Mouse (Mus musculus) midbrain, embryonic 16.5 days (tissue): ENCODE measurements around the gene Ccno. TPM values are rescaled to one million over a fixed set of nuclear protein-coding genes. Genes with fewer than 3 reads are reported as not detected.
"Not testable (repeated sequence)": the region's sequence is repeated elsewhere in the genome, so short reads cannot be mapped to it uniquely, and the experiment has no call there.

Experiments
- ATAC-seq: fragments of 200-750 bp; cut with Nextera tagmentation; 2 replicates; pipeline ENCODE4 v1.8.0; 2017; ENCODE audit warnings: moderate TSS enrichment
- H3K27ac ChIP-seq: fragments of 300-500 bp; sonication (generic); 2 replicates; pipeline ENCODE4 v1.5.1; 2014; ENCODE audit warnings: mild to moderate bottlenecking, low read length, mixed read lengths
- H3K27me3 ChIP-seq: fragments of 300-500 bp; sonication (generic); 2 replicates; pipeline ENCODE4 v1.6.1; 2014; ENCODE audit warnings: low read depth, low read length, mixed read lengths; ENCODE audit not compliant: control insufficient read depth, insufficient read depth
- H3K36me3 ChIP-seq: fragments of 300-500 bp; sonication (generic); 2 replicates; pipeline ENCODE4 v1.6.1; 2014; ENCODE audit warnings: mild to moderate bottlenecking, low read length, moderate library complexity, mixed read lengths; ENCODE audit not compliant: control insufficient read depth, insufficient read depth
- H3K4me1 ChIP-seq: fragments of 300-500 bp; sonication (generic); 2 replicates; pipeline ENCODE4 v1.6.1; 2014; ENCODE audit warnings: mild to moderate bottlenecking, low read length, mixed read lengths; ENCODE audit not compliant: control insufficient read depth, insufficient read depth
- H3K4me2 ChIP-seq: fragments of 300-500 bp; sonication (generic); 2 replicates; pipeline ENCODE4 v1.6.1; 2014; ENCODE audit warnings: mild to moderate bottlenecking, low read length, mixed read lengths
- H3K4me3 ChIP-seq: fragments of 300-500 bp; sonication (generic); 2 replicates; pipeline ENCODE4 v1.5.1; 2014; ENCODE audit warnings: low read depth, mild to moderate bottlenecking, low read length, moderate library complexity, mixed read lengths
- H3K9ac ChIP-seq: fragments of 300-500 bp; sonication (generic); 2 replicates; pipeline ENCODE4 v1.6.1; 2014; ENCODE audit warnings: low read depth, low read length, mixed read lengths
- H3K9me3 ChIP-seq: fragments of 300-500 bp; sonication (generic); replicated peaks from 2 replicates; pipeline ENCODE4 v1.6.1; 2014; ENCODE audit warnings: mild to moderate bottlenecking, low read length, mixed read lengths; ENCODE audit not compliant: control insufficient read depth, poor library complexity, severe bottlenecking
- whole genome bisulfite sequencing: fragments of 180-500 bp; shearing (Covaris S2); extraction: QIAGEN DNeasy Blood & Tissue Kit; methylation state at CpG from one replicate; pipeline ENCODE4 v1.1.7; 2014; 5-methylcytosine and 5-hydroxymethylcytosine counted together
- polyA plus RNA-seq: library from polyadenylated mRNA; unstranded; fragments of >200 nt; fragmentation: Nextera tagmentation; extraction: Ambion mirVana; gene quantifications from 2 replicates; pipeline ENCODE4 v1.2.1, GENCODE M21; 2015

Ccno gene
- polyA plus RNA-seq, 1 experiment from 2014 or later: 1.5 TPM

DNA sequence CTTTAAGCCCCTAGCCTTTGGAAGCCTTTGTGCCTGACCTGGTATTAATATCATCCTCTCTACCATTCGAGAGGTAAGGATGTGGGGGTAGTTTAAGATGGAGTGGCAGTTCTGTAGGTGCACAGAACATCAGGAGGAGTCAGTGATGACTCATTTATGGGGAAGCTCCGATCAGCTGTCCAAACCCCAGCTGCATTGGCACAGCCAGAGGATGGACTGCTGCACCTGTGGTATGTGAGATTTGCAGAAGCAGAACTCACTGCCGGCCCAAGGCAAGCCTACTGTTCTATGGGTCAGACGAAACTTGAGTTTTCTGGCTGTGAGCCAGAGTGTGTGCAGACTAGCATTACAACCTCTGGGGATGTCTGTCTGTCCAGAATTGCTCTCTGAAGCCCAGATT lies 8.8 kb downstream of the Ccno start:
- Histone ChIP-seq H3K9me3 (no peaks in the 10 kb centered on the region), H3K4me3 (no peak overlapping the region), H3K36me3 (no peaks in the 10 kb centered on the region), H3K4me1 (peaks cover 19% of the 10 kb centered on the region), H3K4me2 (no peak overlapping the region), H3K27ac (no peak overlapping the region), H3K27me3 (peaks cover 67% of the 10 kb centered on the region), H3K9ac (no peak overlapping the region)
- WGBS: 58% methylated on average over 4 of the region's 4 CpGs
- no peak for ATAC-seq

DNA sequence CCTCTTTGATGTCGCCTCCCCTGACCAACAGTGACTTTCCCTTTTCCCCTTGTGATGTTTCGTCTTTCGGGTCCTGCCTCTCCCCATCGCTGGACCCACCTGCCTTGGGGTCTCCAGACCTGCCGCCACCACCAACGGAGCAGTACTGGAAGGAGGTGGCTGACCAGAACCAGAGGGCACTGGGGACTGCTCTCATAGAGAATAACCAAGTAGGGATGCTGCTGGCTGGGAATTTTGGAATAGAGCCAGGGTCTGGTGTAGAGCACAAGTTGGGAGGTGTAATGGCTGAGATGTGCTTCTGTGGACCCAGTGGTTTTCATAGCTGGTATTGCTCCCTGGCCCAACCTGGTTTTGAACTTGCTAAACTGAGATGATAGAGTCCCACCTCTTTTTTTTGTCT lies 9.8 kb downstream of the Ccno start:
- Histone ChIP-seq H3K36me3 (no peaks in the 10 kb centered on the region), H3K4me3 (no peak overlapping the region), H3K9me3 (no peaks in the 10 kb centered on the region), H3K27me3 (peaks cover 61% of the 10 kb centered on the region), H3K9ac (no peak overlapping the region), H3K4me2 (no peak overlapping the region), H3K27ac (no peak overlapping the region), H3K4me1 (peaks cover 19% of the 10 kb centered on the region)
- 66% methylated on average over 6 of the region's 6 CpGs for WGBS
- ATAC-seq: no peak

DNA sequence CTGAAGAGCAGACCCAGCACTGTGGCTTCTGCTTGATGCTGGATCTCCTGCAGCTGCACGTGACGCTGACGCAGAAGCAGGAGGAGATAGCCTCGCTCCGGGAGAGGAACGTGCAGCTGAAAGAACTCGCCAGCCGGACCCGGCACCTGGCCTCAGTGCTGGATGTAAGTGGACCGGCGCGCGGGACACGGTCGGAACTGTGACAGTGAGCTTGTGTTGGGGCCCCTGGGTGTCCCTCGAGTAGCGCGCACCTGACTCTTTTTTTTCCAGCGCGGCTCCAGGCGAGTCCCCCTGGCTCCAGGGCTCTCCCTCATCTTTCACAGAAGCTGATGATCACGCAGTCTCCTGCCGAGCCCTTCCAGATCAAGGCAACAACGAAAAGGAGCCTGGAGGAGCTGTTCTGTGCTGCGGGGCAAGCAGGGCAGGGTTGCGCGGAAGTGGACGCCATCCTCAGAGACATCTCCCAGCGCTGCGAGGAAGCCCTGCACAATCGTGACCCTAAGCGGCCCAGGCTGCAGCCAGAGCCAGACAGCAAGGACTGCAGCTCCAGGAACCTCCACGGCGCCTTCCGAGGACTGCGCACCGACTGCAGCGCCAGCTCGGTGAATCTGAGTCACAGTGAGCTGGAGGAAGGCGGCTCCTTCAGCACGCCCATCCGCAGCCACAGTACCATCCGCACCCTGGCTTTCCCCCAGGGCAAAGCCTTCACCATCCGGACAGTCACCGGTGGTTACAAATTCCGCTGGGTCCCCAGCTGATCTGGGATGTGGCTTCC lies 11.0 kb downstream of the Ccno start:
- H3K27me3 ChIP-seq: peaks cover 52% of the 10 kb centered on the region
- H3K36me3 ChIP-seq: no peaks in the 10 kb centered on the region
- no peak overlapping the region for H3K27ac ChIP-seq
- peak overlapping the region; percentile 69 for H3K9ac ChIP-seq
- peak overlapping the region; percentile 98 for H3K4me2 ChIP-seq
- H3K4me1 ChIP-seq: peaks cover 15% of the 10 kb centered on the region
- no peaks in the 10 kb centered on the region for H3K9me3 ChIP-seq
- under 1% methylated on average over 46 of the region's 46 CpGs for WGBS
- ATAC-seq: peak; percentile 68
- peak overlapping the region; percentile 55 for H3K4me3 ChIP-seq

DNA sequence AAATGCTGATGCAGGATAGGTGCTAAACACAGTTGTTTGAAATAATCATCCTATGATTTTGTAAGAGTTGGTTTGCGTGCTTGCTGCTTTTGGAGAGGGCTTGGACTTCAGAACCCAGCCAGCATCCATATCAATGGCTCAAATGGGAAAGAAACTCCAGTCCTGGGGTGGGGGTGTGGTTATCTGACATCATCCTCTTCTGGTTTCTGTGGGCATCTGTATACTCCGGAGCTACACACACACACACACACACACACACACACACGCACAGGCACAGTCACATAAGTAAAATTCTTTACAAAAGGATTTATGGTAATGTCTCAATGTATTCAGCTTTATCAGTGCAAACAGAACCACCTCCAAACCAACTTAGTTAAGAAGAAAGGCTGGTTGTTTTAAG lies 12.5 kb downstream of the Ccno start:
- Histone ChIP-seq H3K36me3 (no peaks in the 10 kb centered on the region), H3K27ac (no peak overlapping the region), H3K9me3 (no peaks in the 10 kb centered on the region), H3K4me2 (no peak overlapping the region), H3K9ac (no peak overlapping the region), H3K4me3 (no peak overlapping the region), H3K4me1 (peaks cover 10% of the 10 kb centered on the region), H3K27me3 (peaks cover 43% of the 10 kb centered on the region)
- WGBS: 89% methylated on average over 3 of the region's 3 CpGs
- no peak for ATAC-seq

DNA sequence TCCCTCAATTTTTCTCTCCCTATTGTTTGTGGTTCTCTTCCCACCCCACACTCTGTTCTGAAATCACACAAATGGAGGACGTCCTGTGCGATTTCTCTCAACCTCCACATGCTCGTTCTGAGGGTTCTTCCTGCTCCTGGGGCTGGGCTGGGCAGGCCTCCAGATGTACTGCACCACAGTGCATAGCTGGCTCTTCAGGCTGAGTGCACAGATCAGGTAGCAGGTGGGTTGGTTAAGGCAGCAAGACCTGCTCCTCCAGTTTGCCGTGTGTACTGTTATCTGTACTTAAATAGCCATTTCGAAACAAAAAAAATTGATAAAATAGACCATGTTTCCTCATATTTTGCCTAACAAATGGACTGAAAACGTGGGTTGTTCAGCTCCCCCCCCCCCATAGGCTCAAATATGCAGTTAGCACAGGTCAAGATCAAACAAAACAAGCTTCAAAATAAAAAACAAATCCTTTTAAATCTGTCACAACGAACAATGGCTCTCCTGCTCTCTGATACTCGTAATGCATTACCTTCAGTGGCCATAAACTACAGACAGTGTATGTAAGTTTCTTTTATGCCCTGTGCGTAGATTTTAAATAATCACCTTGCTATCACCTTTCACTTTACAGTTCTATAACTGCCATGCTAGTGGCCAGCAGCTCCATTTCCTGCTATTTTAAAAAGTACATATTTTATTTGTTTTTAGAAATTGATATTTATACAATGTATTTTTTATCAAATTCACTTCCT lies 13.1 kb downstream of the Ccno start:
- no peak overlapping the region for H3K9ac ChIP-seq
- no peak overlapping the region for H3K4me2 ChIP-seq
- H3K9me3 ChIP-seq: no peaks in the 10 kb centered on the region
- peaks cover 38% of the 10 kb centered on the region for H3K27me3 ChIP-seq
- no peak for ATAC-seq
- WGBS: 72% methylated on average over 9 of the region's 9 CpGs
- H3K36me3 ChIP-seq: no peaks in the 10 kb centered on the region
- no peak overlapping the region for H3K27ac ChIP-seq
- H3K4me3 ChIP-seq: no peak overlapping the region
- H3K4me1 ChIP-seq: peaks cover 10% of the 10 kb centered on the region

DNA sequence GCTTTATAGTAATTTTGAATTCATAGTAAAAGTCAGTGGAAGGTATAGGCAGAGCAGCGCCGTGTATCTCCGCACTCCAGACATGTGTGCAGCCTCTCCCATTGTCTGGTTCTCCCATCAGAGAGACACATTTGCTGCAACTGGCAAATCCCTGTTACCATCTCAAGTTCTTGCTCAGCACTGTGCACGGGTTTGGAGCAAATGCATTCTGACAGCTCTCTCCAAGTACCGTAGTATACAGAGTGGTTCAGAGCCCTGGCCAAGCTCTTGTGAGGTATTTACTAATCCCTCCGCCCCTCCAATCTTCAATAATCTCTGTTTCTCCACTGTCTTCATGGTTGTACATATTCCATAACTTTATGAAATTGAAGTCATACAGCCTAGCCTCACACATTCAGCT lies 25.1 kb downstream of the Ccno start:
- no peaks in the 10 kb centered on the region for H3K9me3 ChIP-seq
- no peaks in the 10 kb centered on the region for H3K4me1 ChIP-seq
- H3K9ac ChIP-seq: no peak overlapping the region
- no peaks in the 10 kb centered on the region for H3K36me3 ChIP-seq
- no peak for ATAC-seq
- H3K27ac ChIP-seq: no peak overlapping the region
- H3K4me2 ChIP-seq: no peak overlapping the region
- H3K27me3 ChIP-seq: no peaks in the 10 kb centered on the region
- 72% methylated on average over 6 of the region's 6 CpGs for WGBS
- H3K4me3 ChIP-seq: no peak overlapping the region

DNA sequence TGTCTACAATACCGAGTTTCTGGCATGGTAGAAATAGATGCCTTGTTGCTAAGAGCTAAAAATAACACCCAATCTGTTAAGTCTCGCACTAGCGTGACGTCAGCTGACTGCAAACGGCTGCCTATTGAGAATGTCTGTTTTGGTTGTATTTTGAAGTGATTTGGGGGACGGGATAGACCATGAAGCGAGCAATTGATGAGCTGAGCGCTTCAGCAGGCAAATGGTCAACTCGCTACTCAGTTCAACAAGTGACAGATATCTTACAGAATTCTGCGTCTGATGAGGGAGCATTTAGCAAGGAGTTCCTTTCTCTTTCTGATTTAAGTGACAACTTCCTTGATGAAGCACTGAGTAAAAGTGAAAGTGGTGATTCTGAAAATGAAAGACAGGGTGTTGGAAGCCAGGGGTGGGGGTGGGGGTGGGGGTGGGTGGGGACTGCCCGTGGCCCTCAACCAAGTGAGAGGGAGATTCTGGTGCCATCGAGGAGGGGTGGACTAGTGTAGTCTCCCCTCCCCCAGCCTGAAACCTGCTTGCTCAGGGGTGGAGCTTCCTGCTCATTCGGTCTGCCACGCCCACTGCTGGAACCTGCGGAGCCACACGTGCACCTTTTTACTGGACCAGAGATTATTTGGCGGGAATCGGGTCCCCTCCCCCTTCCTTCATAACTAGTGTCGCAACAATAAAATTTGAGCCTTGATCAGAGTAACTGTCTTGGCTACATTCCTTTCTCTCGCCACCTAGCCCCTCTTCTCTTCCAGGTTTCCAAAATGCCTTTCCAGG lies 25.8 kb downstream of the Ccno start:
- not testable (repeated sequence) for ATAC-seq, H3K4me2 ChIP-seq

DNA sequence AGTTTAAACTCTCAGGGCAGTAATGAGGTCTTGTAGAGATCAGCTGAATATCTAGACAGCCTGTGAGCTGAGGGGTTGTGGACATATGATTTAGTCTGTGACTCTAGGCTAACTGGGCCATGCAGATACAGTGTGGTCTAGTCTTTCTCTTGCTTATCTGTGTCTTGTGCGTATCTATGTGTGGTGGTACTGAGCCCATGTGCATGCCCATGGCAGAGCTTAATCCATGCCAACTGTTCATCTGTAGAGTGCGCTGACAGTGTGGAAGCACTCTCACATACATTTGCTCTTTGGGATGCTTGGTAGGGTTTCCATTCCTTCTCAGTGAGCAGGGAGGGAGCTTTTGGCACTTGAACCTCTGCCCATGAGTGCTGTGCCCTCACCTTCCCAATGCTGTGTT lies 33.9 kb downstream of the Ccno start:
- no peak overlapping the region for H3K4me3 ChIP-seq
- no peaks in the 10 kb centered on the region for H3K4me1 ChIP-seq
- no peaks in the 10 kb centered on the region for H3K27me3 ChIP-seq
- no peak overlapping the region for H3K27ac ChIP-seq
- H3K36me3 ChIP-seq: no peaks in the 10 kb centered on the region
- H3K9ac ChIP-seq: no peak overlapping the region
- no peak overlapping the region for H3K4me2 ChIP-seq
- H3K9me3 ChIP-seq: no peaks in the 10 kb centered on the region
- no peak for ATAC-seq
- 88% methylated on average over 2 of the region's 2 CpGs for WGBS

More for the DNA sequence above, 25.8 kb downstream of the Ccno start:
- H3K27ac ChIP-seq, H3K4me3 ChIP-seq, H3K36me3 ChIP-seq, H3K4me1 ChIP-seq, H3K27me3 ChIP-seq, H3K9ac ChIP-seq, H3K9me3 ChIP-seq: not testable (repeated sequence)
- WGBS: 57% methylated on average over 18 of the region's 20 CpGs

DNA sequence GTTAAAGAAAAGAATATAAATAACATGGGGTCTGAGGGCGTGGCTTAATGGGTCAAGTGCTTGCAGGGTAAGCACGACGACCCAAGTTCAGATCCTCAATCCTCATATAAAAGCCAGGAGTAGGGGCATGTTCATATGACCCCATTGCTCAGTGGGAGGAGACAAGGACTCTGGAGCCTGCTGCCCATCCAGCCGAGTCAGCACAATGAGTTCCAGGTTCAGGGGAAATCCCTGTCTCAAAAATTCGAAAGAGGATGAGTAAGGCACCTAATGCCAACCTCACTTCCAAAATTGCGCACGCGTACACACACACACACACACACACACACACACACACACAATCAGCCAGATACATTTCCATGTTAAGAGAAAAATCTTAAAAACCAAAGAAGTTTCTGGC lies 34.9 kb downstream of the Ccno start:
- WGBS: 69% methylated on average over 8 of the region's 8 CpGs
- no peak overlapping the region for H3K4me2 ChIP-seq
- no peaks in the 10 kb centered on the region for H3K36me3 ChIP-seq
- no peak for ATAC-seq
- H3K27ac ChIP-seq: no peak overlapping the region
- no peaks in the 10 kb centered on the region for H3K27me3 ChIP-seq
- H3K4me3 ChIP-seq: no peak overlapping the region
- H3K9me3 ChIP-seq: no peaks in the 10 kb centered on the region
- no peak overlapping the region for H3K9ac ChIP-seq
- H3K4me1 ChIP-seq: no peaks in the 10 kb centered on the region
